Mouse (Mus musculus) erythroblast, embryonic 14.5 days (primary cell): ENCODE measurements around the gene Ltb.

Experiments
- GATA1 ChIP-seq: IDR thresholded peaks from 2 replicates; pipeline ENCODE4 v1.6.1; 2012; ENCODE audit warnings: low read length, inconsistent platforms, mixed read lengths
- TAL1 ChIP-seq: IDR thresholded peaks from 3 replicates; pipeline ENCODE4 v1.6.1; 2012; ENCODE audit warnings: low read length, inconsistent platforms, mixed read lengths

DNA sequence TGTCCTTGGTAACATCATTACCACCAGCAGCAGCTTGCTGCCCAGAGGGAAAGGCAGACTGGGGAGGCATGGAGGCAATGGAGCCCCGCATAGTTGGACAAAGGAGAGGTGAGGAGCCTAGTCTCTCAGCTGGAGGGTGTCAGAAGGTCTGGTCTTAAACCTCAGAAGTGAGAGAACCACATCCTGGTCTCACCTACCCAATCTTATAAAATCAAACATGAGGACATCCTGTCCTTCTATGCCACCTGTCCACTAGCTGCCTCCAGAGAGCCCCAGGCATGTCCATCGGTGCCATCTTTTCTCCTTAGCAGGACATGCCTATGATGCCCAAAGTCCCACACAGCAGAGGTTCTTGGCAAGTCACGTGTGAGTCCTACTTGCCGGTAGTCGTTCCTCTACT is 14.1 kb upstream of the Ltb start:
- TF ChIP-seq TAL1 (no peak), GATA1 (no peak)
